Mouse (Mus musculus) cerebellum, adult 2 months (tissue): ENCODE results near the gene Col5a2.

Experiments
- CTCF ChIP-seq: fragments of 200-500 bp; IDR thresholded peaks from 2 replicates; pipeline ENCODE4 v1.5.1; 2011; ENCODE audit warnings: low read depth, mild to moderate bottlenecking, control low read depth, low read length, moderate library complexity, borderline replicate concordance; ENCODE audit not compliant: insufficient read depth
- POLR2A ChIP-seq: fragments of 200-500 bp; IDR thresholded peaks from 2 replicates; pipeline ENCODE4 v1.6.1; 2011; ENCODE audit warnings: low read length, control low read depth, borderline replicate concordance; ENCODE audit not compliant: insufficient read depth

- TF ChIP-seq CTCF (no peak), POLR2A (no peak)
Measured at GRCm38 (mm10) chr1:45419858-45420257, 83.2 kb downstream of the Col5a2 start.
